Mouse (Mus musculus) liver, adult 2 months (tissue): ENCODE data around the gene Gins2. TPM values are rescaled to one million over a fixed set of nuclear protein-coding genes. Genes with fewer than 3 reads are reported as not detected.

Experiments
- DNase-seq: peaks from one replicate; pipeline ENCODE4 v3.0.0-alpha.2; 2011; ENCODE audit warnings: low read depth, low spot score; ENCODE audit errors: extremely low read depth
- H3K27ac ChIP-seq: fragments of 200-500 bp; replicated peaks from 2 replicates; pipeline ENCODE4 v1.5.1; 2012; ENCODE audit warnings: low read depth, mild to moderate bottlenecking, control low read depth, inconsistent platforms, low read length; ENCODE audit not compliant: insufficient read depth
- H3K27me3 ChIP-seq: fragments of 200-500 bp; 2 replicates; pipeline ENCODE4 v1.6.1; 2012; ENCODE audit warnings: mild to moderate bottlenecking, moderate library complexity, low read length, inconsistent platforms; ENCODE audit not compliant: control insufficient read depth, insufficient read depth
- H3K36me3 ChIP-seq: fragments of 200-500 bp; 2 replicates; pipeline ENCODE4 v1.6.1; 2012; ENCODE audit warnings: low read length, inconsistent platforms; ENCODE audit not compliant: control insufficient read depth, insufficient read depth
- H3K4me1 ChIP-seq: fragments of 200-500 bp; 2 replicates; pipeline ENCODE4 v1.6.1; 2011; ENCODE audit warnings: low read length; ENCODE audit not compliant: control insufficient read depth, insufficient read depth
- H3K4me3 ChIP-seq: fragments of 200-500 bp; 2 replicates; pipeline ENCODE4 v1.5.1; 2011; ENCODE audit warnings: low read depth, mild to moderate bottlenecking, control low read depth, low read length, moderate library complexity; ENCODE audit not compliant: insufficient read depth
- H3K79me2 ChIP-seq: fragments of 200-500 bp; 2 replicates; pipeline ENCODE4 v1.6.1; 2012; ENCODE audit warnings: inconsistent platforms, mild to moderate bottlenecking, low read length, moderate library complexity; ENCODE audit not compliant: control insufficient read depth, insufficient read depth
- H3K9ac ChIP-seq: fragments of 200-500 bp; 2 replicates; pipeline ENCODE4 v1.6.1; 2012; ENCODE audit warnings: low read depth, mild to moderate bottlenecking, control low read depth, inconsistent platforms, low read length
- CTCF ChIP-seq: fragments of 200-500 bp; IDR thresholded peaks from 2 replicates; pipeline ENCODE4 v1.5.1; 2011; ENCODE audit warnings: low read depth, low read length, control low read depth
- POLR2A ChIP-seq: fragments of 200-500 bp; IDR thresholded peaks from 2 replicates; pipeline ENCODE4 v1.6.1; 2011; ENCODE audit warnings: low read length, control low read depth; ENCODE audit not compliant: insufficient read depth; ENCODE audit errors: extremely low read depth
- WGBS: fragments of 180-500 bp; shearing (Covaris S2); methylation state at CpG from one replicate; pipeline ENCODE4 v1.1.7; 2018; 5-methylcytosine and 5-hydroxymethylcytosine counted together
- polyA plus RNA-seq: library from polyadenylated mRNA; depleted of rRNA; stranded (reverse); fragments of >200 nt; gene quantifications from 2 replicates; pipeline ENCODE4 v1.2.3, GENCODE M21; 2012
- total RNA-seq: library from RNA; depleted of rRNA; stranded (reverse); fragments of >200 nt; gene quantifications from 2 replicates; pipeline ENCODE4 v1.2.3, GENCODE M21; 2014

The Gins2 gene
- total and polyA plus RNA-seq, 2 experiments: 0.37 to 1.9 TPM

- WGBS: 91% methylated on average over 21 of the region's 21 CpGs
- TF ChIP-seq CTCF (no peak), POLR2A (no peak)
- Histone ChIP-seq H3K36me3 (no peaks in the 10 kb centered on the region), H3K79me2 (no peaks in the 10 kb centered on the region), H3K27me3 (no peaks in the 10 kb centered on the region), H3K4me1 (peaks cover 2% of the 10 kb centered on the region; the same call in 1 of the 2 replicates), H3K9ac (no peak overlapping the region), H3K27ac (no peak overlapping the region), H3K4me3 (no peak overlapping the region)
- DNase-seq: no peak
Observed at GRCm38 (mm10) chr8:120631441-120632375, 42.6 kb upstream of the Gins2 start.

- H3K36me3 ChIP-seq: no peaks in the 10 kb centered on the region
- DNase-seq: no peak
- no peaks in the 10 kb centered on the region for H3K79me2 ChIP-seq
- H3K27me3 ChIP-seq: no peaks in the 10 kb centered on the region
- no peak overlapping the region for H3K27ac ChIP-seq
- H3K9ac ChIP-seq: no peak overlapping the region
- no peak for TF ChIP-seq POLR2A
- no peak for TF ChIP-seq CTCF
- H3K4me3 ChIP-seq: no peak overlapping the region
- 60% methylated on average over 6 of the region's 6 CpGs for WGBS
- peaks cover 2% of the 10 kb centered on the region; the same call in 1 of the 2 replicates for H3K4me1 ChIP-seq
Observed at GRCm38 (mm10) chr8:120630848-120631247, 41.7 kb upstream of the Gins2 start.

DNA sequence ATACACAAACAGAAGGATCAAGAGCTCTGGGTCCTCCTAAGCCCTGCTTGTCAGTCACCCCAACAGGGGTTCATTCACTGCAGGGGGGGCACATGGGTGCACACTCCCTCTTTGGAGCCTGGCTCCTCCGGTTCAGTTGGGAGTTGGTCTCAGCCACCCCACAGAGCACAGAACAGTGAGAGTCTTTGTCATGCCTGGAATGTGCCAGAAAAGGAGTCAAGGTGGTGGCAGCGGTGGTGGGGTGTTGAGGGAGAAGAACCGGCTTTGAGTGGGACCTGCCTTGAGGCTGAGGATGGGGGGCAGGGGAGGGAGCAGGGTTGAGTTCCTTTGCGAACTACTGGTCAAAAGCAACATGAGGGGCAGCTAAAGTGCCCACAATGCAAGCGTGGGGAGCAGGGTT is 40.9 kb upstream of the Gins2 start:
- WGBS: 72% methylated on average over 5 of the region's 5 CpGs
- no peak overlapping the region for H3K4me3 ChIP-seq

GRCm38 (mm10) chr8:120627298-120627697 is 38.2 kb upstream of the Gins2 start:
- Histone ChIP-seq H3K36me3 (no peaks in the 10 kb centered on the region), H3K4me3 (no peak overlapping the region), H3K79me2 (no peaks in the 10 kb centered on the region), H3K4me1 (peaks cover 1% of the 10 kb centered on the region; the same call in 1 of the 2 replicates), H3K9ac (no peak overlapping the region), H3K27ac (no peak overlapping the region), H3K27me3 (no peaks in the 10 kb centered on the region)
- 93% methylated on average over 5 of the region's 5 CpGs for WGBS
- no peak for DNase-seq
- TF ChIP-seq CTCF (no peak), POLR2A (no peak)

More for the DNA sequence above, 40.9 kb upstream of the Gins2 start:
- DNase-seq: no peak
- Histone ChIP-seq H3K79me2 (no peaks in the 10 kb centered on the region), H3K36me3 (no peaks in the 10 kb centered on the region), H3K9ac (no peak overlapping the region), H3K4me1 (peaks cover 2% of the 10 kb centered on the region; the same call in 1 of the 2 replicates), H3K27ac (no peak overlapping the region), H3K27me3 (no peaks in the 10 kb centered on the region)
- TF ChIP-seq CTCF (no peak), POLR2A (no peak)

GRCm38 (mm10) chr8:120626461-120626860 is 37.4 kb upstream of the Gins2 start:
- no peak for DNase-seq
- H3K79me2 ChIP-seq: no peaks in the 10 kb centered on the region
- no peaks in the 10 kb centered on the region for H3K36me3 ChIP-seq
- no peak overlapping the region for H3K27ac ChIP-seq
- H3K27me3 ChIP-seq: no peaks in the 10 kb centered on the region
- no peak overlapping the region for H3K9ac ChIP-seq
- WGBS: 89% methylated on average over 11 of the region's 11 CpGs
- H3K4me1 ChIP-seq: peaks cover 6% of the 10 kb centered on the region
- no peak for TF ChIP-seq POLR2A
- TF ChIP-seq CTCF: no peak
- no peak overlapping the region for H3K4me3 ChIP-seq

GRCm38 (mm10) chr8:120623608-120624007 is 34.5 kb upstream of the Gins2 start:
- Histone ChIP-seq H3K27ac (no peak overlapping the region), H3K4me3 (no peak overlapping the region), H3K4me1 (peaks cover 25% of the 10 kb centered on the region), H3K79me2 (no peaks in the 10 kb centered on the region), H3K27me3 (no peaks in the 10 kb centered on the region), H3K9ac (no peak overlapping the region), H3K36me3 (no peaks in the 10 kb centered on the region)
- DNase-seq: no peak
- TF ChIP-seq POLR2A (no peak), CTCF (no peak)
- WGBS: 83% methylated on average over 2 of the region's 2 CpGs
